Mouse (Mus musculus): ENCODE measurements around the gene Lrrn3.

The Lrrn3 gene

GRCm38 (mm10) chr12:41486331-41486730 is at the start of gene Lrrn3:
Lrrn3 (minus strand) TSS chr12:41486431.
- DNase-seq: no peak

GRCm38 (mm10) chr12:41528410-41528809 is 42.2 kb upstream of the Lrrn3 start:
- no peak for DNase-seq

- no peak for DNase-seq
Measured at GRCm38 (mm10) chr12:41526688-41527087, 40.5 kb upstream of the Lrrn3 start.

- no peak for DNase-seq
Measured at GRCm38 (mm10) chr12:41521671-41522070, 35.4 kb upstream of the Lrrn3 start.

GRCm38 (mm10) chr12:41520326-41520725 is 34.1 kb upstream of the Lrrn3 start:
- DNase-seq: no peak

GRCm38 (mm10) chr12:41518897-41519296 is 32.7 kb upstream of the Lrrn3 start:
- DNase-seq: no peak

GRCm38 (mm10) chr12:41510588-41510987 is 24.4 kb upstream of the Lrrn3 start:
- DNase-seq: peak in 1 of 2 experiments; percentile 21

- DNase-seq: no peak
Measured at GRCm38 (mm10) chr12:41508610-41509009, 22.4 kb upstream of the Lrrn3 start.

- DNase-seq: peak in 1 of 2 experiments; percentile 30
Measured at GRCm38 (mm10) chr12:41500049-41500820, 14.0 kb upstream of the Lrrn3 start.

GRCm38 (mm10) chr12:41494620-41495019 is 8.4 kb upstream of the Lrrn3 start:
- DNase-seq: peak; percentile 32 to 40

- no peak for DNase-seq
Measured at GRCm38 (mm10) chr12:41487005-41487404, 774 bp upstream of the Lrrn3 start.

- peak; percentile 45 to 74 for DNase-seq
Measured at GRCm38 (mm10) chr12:41485512-41486215, 567 bp downstream of the Lrrn3 start.

GRCm38 (mm10) chr12:41484689-41485511 is 1.3 kb downstream of the Lrrn3 start:
- no peak for DNase-seq

- DNase-seq: no peak
Measured at GRCm38 (mm10) chr12:41483593-41484451, 2.4 kb downstream of the Lrrn3 start.

GRCm38 (mm10) chr12:41483091-41483592 is 3.1 kb downstream of the Lrrn3 start:
- no peak for DNase-seq

- no peak for DNase-seq
Measured at GRCm38 (mm10) chr12:41481486-41481885, 4.7 kb downstream of the Lrrn3 start.

GRCm38 (mm10) chr12:41469096-41469801 is 17.0 kb downstream of the Lrrn3 start:
- peak in 1 of 2 experiments; percentile 68 for DNase-seq

- no peak for DNase-seq
Measured at GRCm38 (mm10) chr12:41468374-41468991, 17.7 kb downstream of the Lrrn3 start.

GRCm38 (mm10) chr12:41438446-41438845 is 47.8 kb downstream of the Lrrn3 start:
- DNase-seq: peak; percentile 10 to 36

- DNase-seq: no peak
Measured at GRCm38 (mm10) chr12:41436206-41436985, 49.8 kb downstream of the Lrrn3 start.
